Mouse (Mus musculus): ENCODE results near the gene Tomm40.

DNA sequence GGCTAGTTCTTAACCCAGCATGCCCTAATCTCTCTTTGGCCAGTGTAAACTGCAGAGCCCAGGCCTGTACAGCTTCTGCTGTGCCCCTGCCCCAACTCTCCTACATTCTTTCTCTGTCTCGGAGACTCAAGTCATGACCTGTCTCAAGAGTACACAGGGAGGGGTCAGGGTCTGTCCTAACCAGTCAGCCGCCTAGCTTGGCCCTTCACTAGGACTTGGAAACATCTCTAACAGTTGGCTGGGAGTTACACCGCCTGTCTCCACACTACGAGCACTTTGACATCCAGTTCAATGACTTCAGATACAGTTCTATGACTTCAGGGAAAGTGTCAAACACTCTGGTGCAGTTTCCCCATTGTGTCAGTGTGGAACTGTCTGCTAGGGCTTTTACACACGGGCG lies 23.8 kb downstream of the Tomm40 start:
- TF ChIP-seq CTCF (IDR thresholded peaks at IDR 0.05; ENCODE audit: insufficient read depth, low read length), result no peak
- TF ChIP-seq POLR2A (IDR thresholded peaks at IDR 0.05; ENCODE audit: borderline replicate concordance, extremely low read depth, low read depth, low read length), result no peak

Data from lung, adult 2 months (tissue).